Mouse (Mus musculus) ES-Bruce4 (cell line): ENCODE measurements around the gene Ica1. TPM values are rescaled to one million over a fixed set of nuclear protein-coding genes. Genes with fewer than 3 reads are reported as not detected.
A peak's percentile ranks its signal among the peaks of the same experiment; 100 is the strongest.

Experiments used
- H3K27ac ChIP-seq: 2 replicates; pipeline ENCODE4 v1.5.1; 2012; ENCODE audit warnings: low read length, inconsistent platforms; ENCODE audit not compliant: insufficient read depth
- H3K27me3 ChIP-seq: 2 replicates; pipeline ENCODE4 v1.6.1; 2012; ENCODE audit warnings: mild to moderate bottlenecking, low read length, inconsistent platforms; ENCODE audit not compliant: control insufficient read depth, poor library complexity, insufficient read depth, severe bottlenecking
- H3K36me3 ChIP-seq: 2 replicates; pipeline ENCODE4 v1.6.1; 2012; ENCODE audit warnings: inconsistent platforms, mild to moderate bottlenecking, low read length, moderate library complexity; ENCODE audit not compliant: control insufficient read depth, poor library complexity, insufficient read depth, severe bottlenecking
- H3K4me1 ChIP-seq: one replicate; pipeline ENCODE4 v1.8.1; 2011; ENCODE audit warnings: low read length; ENCODE audit not compliant: control insufficient read depth, insufficient read depth
- H3K4me3 ChIP-seq: 2 replicates; pipeline ENCODE4 v1.5.1; 2011; ENCODE audit warnings: low read depth, mild to moderate bottlenecking, low read length
- H3K9ac ChIP-seq: 2 replicates; pipeline ENCODE4 v1.6.1; 2012; ENCODE audit warnings: low read depth, mild to moderate bottlenecking, inconsistent platforms; ENCODE audit not compliant: poor library complexity, severe bottlenecking
- H3K9me3 ChIP-seq: replicated peaks from 2 replicates; pipeline ENCODE4 v1.6.1; 2012; ENCODE audit warnings: mild to moderate bottlenecking, low read length, inconsistent platforms; ENCODE audit not compliant: control insufficient read depth, poor library complexity, insufficient read depth, severe bottlenecking
- CTCF ChIP-seq: IDR thresholded peaks from one replicate; pipeline ENCODE4 v1.8.1; 2011; ENCODE audit warnings: low read depth, low read length
- EP300 ChIP-seq: IDR thresholded peaks from 2 replicates; pipeline ENCODE4 v1.6.1; 2011; ENCODE audit warnings: low read depth, low read length; ENCODE audit not compliant: insufficient read depth
- POLR2A ChIP-seq: IDR thresholded peaks from one replicate; pipeline ENCODE4 v1.8.1; 2011; ENCODE audit warnings: low read length; ENCODE audit not compliant: insufficient read depth
- polyA plus RNA-seq: library from polyadenylated mRNA; stranded (reverse); fragments of >200 nt; gene quantifications from 2 replicates; pipeline ENCODE4 v1.2.4, GENCODE M21; 2011; ENCODE audit warnings: low read depth; ENCODE audit not compliant: missing spikeins, insufficient read depth, insufficient read length

The Ica1 gene
- 11.0 and 12.7 TPM in 2 replicates for polyA plus RNA-seq

DNA sequence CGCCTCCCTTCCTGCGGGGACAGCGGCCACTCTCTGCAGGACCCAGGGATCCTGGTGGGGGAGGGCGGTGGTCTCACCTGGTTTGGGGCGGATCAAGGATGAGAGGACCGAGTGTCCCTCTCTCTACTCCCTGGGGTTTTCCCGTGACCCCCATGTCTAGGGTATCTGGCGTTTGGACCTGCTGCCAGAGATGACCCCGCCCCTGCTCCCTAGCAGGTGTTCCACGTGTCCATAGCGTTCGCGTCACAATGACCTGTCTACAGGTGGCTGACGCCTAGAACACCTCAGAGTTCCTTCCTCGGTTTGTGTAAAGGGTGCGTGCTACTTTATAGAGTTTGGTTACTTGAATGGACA, at the start of gene Ica1:
Ica1 (minus strand) TSS at position 193 of the 354 bp plus-strand sequence.
- H3K9ac ChIP-seq, result peak within 1 kb of the TSS; percentile 48
- no peaks in the 10 kb centered on the region for H3K36me3 ChIP-seq
- no peak for TF ChIP-seq EP300
- TF ChIP-seq POLR2A, result no peak
- no peak for TF ChIP-seq CTCF
- no peak within 1 kb of the TSS for H3K27ac ChIP-seq
- H3K9me3 ChIP-seq, result no peaks in the 10 kb centered on the region
- H3K27me3 ChIP-seq, result 0 out of 2 replicates have a peak, but pooled peaks cover 4% of the 10 kb centered on the region
- H3K4me1 ChIP-seq, result no peaks in the 10 kb centered on the region
- H3K4me3 ChIP-seq, result peak within 1 kb of the TSS; percentile 79

- H3K9ac ChIP-seq, result no peak overlapping the region
- no peaks in the 10 kb centered on the region for H3K4me1 ChIP-seq
- TF ChIP-seq EP300 (no peak), CTCF (no peak), POLR2A (no peak)
- no peaks in the 10 kb centered on the region for H3K27me3 ChIP-seq
- no peak overlapping the region for H3K4me3 ChIP-seq
- no peaks in the 10 kb centered on the region for H3K9me3 ChIP-seq
- no peaks in the 10 kb centered on the region for H3K36me3 ChIP-seq
- H3K27ac ChIP-seq, result no peak overlapping the region
These were observed 41.6 kb upstream of the Ica1 start for GRCm38 (mm10) chr6:8819866-8820265.

- H3K27ac ChIP-seq, result no peak overlapping the region
- H3K9me3 ChIP-seq, result peaks cover 6% of the 10 kb centered on the region; the same call in 1 of the 2 replicates
- TF ChIP-seq POLR2A (no peak), EP300 (no peak), CTCF (no peak)
- H3K9ac ChIP-seq, result no peak overlapping the region
- no peaks in the 10 kb centered on the region for H3K4me1 ChIP-seq
- H3K4me3 ChIP-seq, result no peak overlapping the region
- H3K27me3 ChIP-seq, result no peaks in the 10 kb centered on the region
- no peaks in the 10 kb centered on the region for H3K36me3 ChIP-seq
These were observed 36.2 kb upstream of the Ica1 start for GRCm38 (mm10) chr6:8814332-8815002.

GRCm38 (mm10) chr6:8802561-8803150, 24.4 kb upstream of the Ica1 start:
- Histone ChIP-seq H3K4me1 (no peaks in the 10 kb centered on the region), H3K4me3 (no peak overlapping the region), H3K27me3 (no peaks in the 10 kb centered on the region), H3K27ac (no peak overlapping the region), H3K9me3 (peaks cover 10% of the 10 kb centered on the region; the same call in 1 of the 2 replicates), H3K9ac (no peak overlapping the region), H3K36me3 (no peaks in the 10 kb centered on the region)
- TF ChIP-seq POLR2A, result no peak
- TF ChIP-seq EP300, result no peak
- TF ChIP-seq CTCF, result no peak

GRCm38 (mm10) chr6:8792385-8792784, 14.1 kb upstream of the Ica1 start:
- Histone ChIP-seq H3K9me3 (no peaks in the 10 kb centered on the region), H3K27me3 (no peaks in the 10 kb centered on the region), H3K36me3 (no peaks in the 10 kb centered on the region), H3K4me3 (no peak overlapping the region), H3K9ac (no peak overlapping the region), H3K27ac (no peak overlapping the region), H3K4me1 (no peaks in the 10 kb centered on the region)
- no peak for TF ChIP-seq EP300
- no peak for TF ChIP-seq POLR2A
- TF ChIP-seq CTCF, result no peak

GRCm38 (mm10) chr6:8791781-8792180, 13.5 kb upstream of the Ica1 start:
- Histone ChIP-seq H3K4me1 (no peaks in the 10 kb centered on the region), H3K36me3 (no peaks in the 10 kb centered on the region), H3K27me3 (no peaks in the 10 kb centered on the region), H3K9ac (no peak overlapping the region), H3K4me3 (no peak overlapping the region), H3K27ac (no peak overlapping the region), H3K9me3 (no peaks in the 10 kb centered on the region)
- no peak for TF ChIP-seq EP300
- TF ChIP-seq CTCF, result no peak
- no peak for TF ChIP-seq POLR2A
